Mouse (Mus musculus) CH12.LX (cell line): Measurements from ENCODE around the gene Zfp444. TPM values are rescaled to one million over a fixed set of nuclear protein-coding genes. Genes with fewer than 3 reads are reported as not detected.

Experiments
- DNase-seq: peaks from one replicate; pipeline ENCODE4 v3.0.0-alpha.2; 2013; ENCODE audit errors: extremely low read depth
- H3K27ac ChIP-seq: 2 replicates; pipeline ENCODE4 v1.5.1; 2012; ENCODE audit warnings: low read depth, mild to moderate bottlenecking, control low read depth, moderate library complexity; ENCODE audit not compliant: insufficient read depth
- H3K27me3 ChIP-seq: replicated peaks from 2 replicates; pipeline ENCODE3; 2012; ENCODE audit warnings: inconsistent platforms
- H3K36me3 ChIP-seq, 2 experiments: replicated peaks in 1 of 2; 2 replicates each; pipeline versions ENCODE3 to v1.6.1; 2012; ENCODE audit warnings: inconsistent platforms in 1 of 2, low read length in 1 of 2, mild to moderate bottlenecking in 1 of 2, mixed read lengths in 1 of 2, moderate library complexity in 1 of 2; ENCODE audit not compliant: control insufficient read depth in 1 of 2, insufficient read depth in 1 of 2
- H3K4me1 ChIP-seq, 2 experiments: 2 replicates each; pipeline ENCODE4 v1.6.1; 2012; ENCODE audit warnings: inconsistent platforms in 1 of 2, moderate library complexity in 1 of 2; ENCODE audit not compliant: insufficient read depth in 2 of 2, control insufficient read depth in 1 of 2
- H3K4me2 ChIP-seq: 2 replicates; pipeline ENCODE4 v1.6.1; 2012; ENCODE audit warnings: low read depth, mild to moderate bottlenecking, control low read depth; ENCODE audit not compliant: poor library complexity, insufficient read depth, severe bottlenecking
- H3K4me3 ChIP-seq, 3 experiments: fragments of 150-350 bp in 1 of 3; sonication (generic) in 1 of 3; replicated peaks in 1 of 3; 2 replicates each; pipeline versions ENCODE3 to v1.5.1; 2011 to 2012; ENCODE audit warnings: low read depth in 2 of 3, low read length in 2 of 3, mild to moderate bottlenecking in 2 of 3, moderate library complexity in 2 of 3, control low read depth in 1 of 3, improper control_type of control experiment in 1 of 3, inconsistent platforms in 1 of 3, mixed read lengths in 1 of 3; ENCODE audit not compliant: poor library complexity in 1 of 3
- H3K79me2 ChIP-seq: replicated peaks from 2 replicates; pipeline ENCODE4 v1.6.1; 2012; ENCODE audit warnings: mild to moderate bottlenecking, moderate library complexity; ENCODE audit not compliant: control insufficient read depth, poor library complexity, insufficient read depth, severe bottlenecking; ENCODE audit errors: extremely low read depth
- H3K9ac ChIP-seq: 2 replicates; pipeline ENCODE4 v1.6.1; 2012; ENCODE audit warnings: low read depth, mild to moderate bottlenecking, control low read depth, moderate library complexity; ENCODE audit not compliant: insufficient read depth
- H3K9me3 ChIP-seq: replicated peaks from 2 replicates; pipeline ENCODE3; 2012; ENCODE audit warnings: low read length, inconsistent platforms, mixed read lengths
- BHLHE40 ChIP-seq: IDR thresholded peaks from 2 replicates; pipeline ENCODE4 v1.6.1; 2011; ENCODE audit warnings: mild to moderate bottlenecking, low read depth, low read length, improper control_type of control experiment
- CHD2 ChIP-seq: IDR thresholded peaks from 2 replicates; pipeline ENCODE4 v1.6.1; 2011; ENCODE audit warnings: low read length, improper control_type of control experiment
- CTCF ChIP-seq, 2 experiments: IDR thresholded peaks in 1 of 2; conservative IDR thresholded peaks in 1 of 2; 2 replicates each; pipeline ENCODE4 v1.5.1; 2011 to 2012; ENCODE audit warnings: low read depth in 2 of 2, low read length in 2 of 2, improper control_type of control experiment in 1 of 2, inconsistent platforms in 1 of 2, mild to moderate bottlenecking in 1 of 2, moderate library complexity in 1 of 2
- E2F4 ChIP-seq: IDR thresholded peaks from 2 replicates; pipeline ENCODE4 v1.6.1; 2011; ENCODE audit warnings: low read depth, low read length, improper control_type of control experiment; ENCODE audit not compliant: insufficient replicate concordance
- GABPA ChIP-seq: IDR thresholded peaks from 2 replicates; pipeline ENCODE4 v1.6.1; 2012; ENCODE audit warnings: low read depth, low read length, improper control_type of control experiment, inconsistent platforms; ENCODE audit not compliant: insufficient replicate concordance
- IRF4 ChIP-seq: IDR thresholded peaks from 2 replicates; pipeline ENCODE4 v1.6.1; 2014; ENCODE audit warnings: low read depth, mild to moderate bottlenecking, inconsistent platforms, low read length, improper control_type of control experiment
- JUND ChIP-seq: conservative IDR thresholded peaks from 2 replicates; pipeline ENCODE4 v1.6.1; 2011; ENCODE audit warnings: low read depth, low read length, improper control_type of control experiment
- MAZ ChIP-seq: IDR thresholded peaks from 2 replicates; pipeline ENCODE4 v1.6.1; 2012; ENCODE audit warnings: low read depth, mild to moderate bottlenecking, inconsistent platforms, low read length, improper control_type of control experiment, moderate library complexity
- MXI1 ChIP-seq: IDR thresholded peaks from 2 replicates; pipeline ENCODE4 v1.6.1; 2011; ENCODE audit warnings: mild to moderate bottlenecking, low read depth, low read length, improper control_type of control experiment
- NELFE ChIP-seq: IDR thresholded peaks from 2 replicates; pipeline ENCODE4 v1.6.1; 2011; ENCODE audit warnings: low read depth, low read length, improper control_type of control experiment
- RAD21 ChIP-seq: IDR thresholded peaks from 2 replicates; pipeline ENCODE4 v1.6.1; 2011; ENCODE audit warnings: low read depth, mild to moderate bottlenecking, low read length, improper control_type of control experiment, moderate library complexity
- RCOR1 ChIP-seq: conservative IDR thresholded peaks from 2 replicates; pipeline ENCODE4 v1.6.1; 2012; ENCODE audit warnings: low read depth, mild to moderate bottlenecking, inconsistent platforms, low read length, improper control_type of control experiment
- SMC3 ChIP-seq: IDR thresholded peaks from 2 replicates; pipeline ENCODE4 v1.6.1; 2011; ENCODE audit warnings: low read depth, low read length, improper control_type of control experiment
- TBP ChIP-seq: conservative IDR thresholded peaks from 2 replicates; pipeline ENCODE4 v1.6.1; 2011; ENCODE audit warnings: low read depth, low read length, improper control_type of control experiment
- TCF12 ChIP-seq: IDR thresholded peaks from 2 replicates; pipeline ENCODE4 v1.6.1; 2014; ENCODE audit warnings: low read depth, mild to moderate bottlenecking, inconsistent platforms, low read length, improper control_type of control experiment
- USF1 ChIP-seq: IDR thresholded peaks from 2 replicates; pipeline ENCODE4 v1.6.1; 2014; ENCODE audit warnings: low read depth, mild to moderate bottlenecking, inconsistent platforms, low read length, improper control_type of control experiment
- ZC3H11A ChIP-seq: IDR thresholded peaks from 2 replicates; pipeline ENCODE4 v1.6.1; 2012; ENCODE audit warnings: low read depth, mild to moderate bottlenecking, inconsistent platforms, low read length, improper control_type of control experiment
- ZKSCAN1 ChIP-seq: IDR thresholded peaks from 2 replicates; pipeline ENCODE4 v1.6.1; 2012; ENCODE audit warnings: low read depth, inconsistent platforms, low read length, improper control_type of control experiment, borderline replicate concordance
- ZMIZ1 ChIP-seq: IDR thresholded peaks from 2 replicates; pipeline ENCODE4 v1.6.1; 2012; ENCODE audit warnings: low read depth, mild to moderate bottlenecking, inconsistent platforms, low read length, improper control_type of control experiment
- dilution Hi-C: fragments of 300-500 bp; cut with MboI; formaldehyde crosslinking; loops from 2 replicates; pipeline ENCODE4 v1.14.3; 2020; ENCODE audit warnings: low sequenced_read_pairs; ENCODE audit not compliant: extremely low pct_unique_long_range_greater_than_20kb, extremely low pct_ligation_motif_present
- in situ Hi-C: fragments of 300-500 bp; cut with MboI; formaldehyde crosslinking; loops from 3 replicates; pipeline ENCODE4 v1.14.3; 2019; ENCODE audit warnings: low sequenced_read_pairs, low pct_ligation_motif_present, low pct_unique_long_range_greater_than_20kb, mixed read lengths
- polyA plus RNA-seq: library from polyadenylated mRNA; unstranded; fragments of >175 nt; gene quantifications from 2 replicates; pipeline ENCODE4 v1.2.1, GENCODE M21; 2012; ENCODE audit warnings: low read depth; ENCODE audit not compliant: insufficient read length
- total RNA-seq, 2 experiments: library from RNA; depleted of rRNA; stranded (reverse); fragments of 300-350 nt in 1 of 2; fragments of >200 nt in 1 of 2; gene quantifications; 2 replicates each; pipeline ENCODE4 v1.2.3; 2012 to 2014

Gene Zfp444
- total and polyA plus RNA-seq, 3 experiments: 16.0 to 23.3 (median 18.1) TPM

DNA sequence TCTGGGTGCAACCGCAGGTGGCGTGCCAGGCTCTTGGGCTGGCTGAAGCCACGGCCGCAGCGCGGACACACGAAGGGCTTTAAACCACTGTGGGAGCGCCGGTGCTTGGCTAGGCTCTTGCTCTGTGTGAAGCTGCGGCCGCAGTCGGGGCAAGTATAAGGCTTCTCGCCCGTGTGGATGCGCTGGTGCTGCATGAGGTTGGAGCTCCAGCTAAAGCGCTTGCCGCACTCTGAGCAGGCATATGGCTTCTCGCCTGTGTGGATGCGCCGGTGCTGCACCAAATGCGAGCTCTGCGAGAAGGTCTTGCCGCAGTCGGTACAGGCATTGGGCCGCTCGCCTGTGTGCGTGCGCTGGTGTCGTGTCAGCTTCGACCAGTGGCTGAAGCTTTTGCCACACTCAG lies 39.4 kb upstream of the Zfp444 start:
- H3K27me3 ChIP-seq: no peaks in the 10 kb centered on the region
- H3K36me3 ChIP-seq: peaks cover 29 to 71% of the 10 kb centered on the region in 2 experiments
- H3K9ac ChIP-seq: no peak overlapping the region
- no peaks in the 10 kb centered on the region for H3K79me2 ChIP-seq
- no peak for DNase-seq
- H3K4me2 ChIP-seq: no peak overlapping the region
- no peak overlapping the region for H3K4me3 ChIP-seq
- dilution Hi-C loops (no loop called here), in situ Hi-C loops (no loop called here)
- H3K4me1 ChIP-seq: 0 out of 4 replicates have a peak, but pooled peaks cover 0 to 3% of the 10 kb centered on the region in 2 experiments
- no peak overlapping the region for H3K27ac ChIP-seq
- H3K9me3 ChIP-seq: no peaks in the 10 kb centered on the region
- TF ChIP-seq E2F4: no peak
- no peak for TF ChIP-seq GABPA
- no peak for TF ChIP-seq JUND
- no peak for TF ChIP-seq SMC3
- TF ChIP-seq MXI1: no peak
- TF ChIP-seq ZMIZ1: no peak
- TF ChIP-seq RAD21: no peak
- no peak for TF ChIP-seq TBP
- no peak for TF ChIP-seq TCF12
- TF ChIP-seq CHD2: no peak
- TF ChIP-seq BHLHE40: no peak
- TF ChIP-seq ZC3H11A: no peak
- TF ChIP-seq ZKSCAN1: no peak
- TF ChIP-seq NELFE: no peak
- no peak for TF ChIP-seq IRF4
- TF ChIP-seq RCOR1: no peak
- TF ChIP-seq, all 38 proteins: peak for 0

DNA sequence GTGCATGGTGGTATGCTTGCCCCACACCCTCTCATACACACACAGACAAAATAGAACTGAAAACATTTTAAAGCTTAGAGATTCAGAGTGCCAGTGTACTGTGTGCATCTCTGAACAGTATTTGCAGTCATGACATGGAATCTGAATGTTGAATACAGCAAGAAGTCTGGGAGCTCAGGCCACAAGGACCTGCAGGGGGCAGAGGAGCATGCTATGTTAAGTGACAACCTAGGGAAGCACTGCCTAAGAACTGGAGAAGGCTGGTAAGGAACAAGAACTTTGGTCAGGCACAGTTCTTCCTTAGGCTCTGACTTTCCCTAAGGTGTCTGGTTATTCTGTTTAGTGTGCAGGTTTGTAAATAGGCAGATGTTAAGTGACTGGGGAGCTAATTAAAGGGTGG lies 35.5 kb upstream of the Zfp444 start:
- no peak overlapping the region for H3K4me2 ChIP-seq
- dilution Hi-C loops: no loop called here
- no peak overlapping the region for H3K27ac ChIP-seq
- TF ChIP-seq MAZ (no peak), SMC3 (peak; percentile 10; the same call in 1 of the 2 replicates), MXI1 (no peak), CTCF (conservative IDR thresholded peaks at IDR 0.05 in 1 of 2, IDR thresholded peaks at IDR 0.05 in 1 of 2; ENCODE audit: low read depth in 2 of 2, low read length in 2 of 2) (peak in 1 of 2 experiments; percentile 27; a peak in 2 of 4 replicates), USF1 (no peak)
- peaks cover 0 to 4% of the 10 kb centered on the region in 2 experiments; a peak in 1 of 4 replicates for H3K4me1 ChIP-seq
- no peaks in the 10 kb centered on the region for H3K27me3 ChIP-seq
- H3K4me3 ChIP-seq: no peak overlapping the region
- no peak overlapping the region for H3K9ac ChIP-seq
- in situ Hi-C loops: no loop called here
- no peaks in the 10 kb centered on the region for H3K79me2 ChIP-seq
- H3K36me3 ChIP-seq: peaks cover 31 to 89% of the 10 kb centered on the region in 2 experiments
- DNase-seq: no peak
- no peaks in the 10 kb centered on the region for H3K9me3 ChIP-seq
